Mouse (Mus musculus) testis, adult 2 months (tissue): ENCODE data around the gene Atg4a.

Source experiments
- CTCF ChIP-seq: fragments of 200-500 bp; IDR thresholded peaks from 2 replicates; pipeline ENCODE4 v1.5.1; 2012; ENCODE audit warnings: low read depth, mild to moderate bottlenecking, inconsistent platforms, low read length, moderate library complexity; ENCODE audit not compliant: control insufficient read depth, insufficient read depth, insufficient replicate concordance
- POLR2A ChIP-seq: fragments of 200-500 bp; IDR thresholded peaks from 2 replicates; pipeline ENCODE4 v1.6.1; 2012; ENCODE audit warnings: low read depth, mild to moderate bottlenecking, inconsistent platforms, low read length, moderate library complexity; ENCODE audit not compliant: control insufficient read depth

GRCm38 (mm10) chrX:140980163-140980562, 23.5 kb downstream of the Atg4a start:
- no peak for TF ChIP-seq CTCF
- no peak for TF ChIP-seq POLR2A
